Mouse (Mus musculus) stomach, postnatal 0 days (tissue): ENCODE measurements at regions not wholly inside any gene's neighbourhood (a gene's known extent, or its start where the extent isn't known, plus 50 kb on each side); places are given as distances from the start of the nearest gene placed in this dataset.

Experiments
- CTCF ChIP-seq: IDR thresholded peaks from 2 replicates; pipeline ENCODE4 v1.5.1; 2016; ENCODE audit warnings: antibody characterized with exemption, low read depth, mild to moderate bottlenecking, moderate library complexity
- EP300 ChIP-seq: optimal IDR thresholded peaks from 2 replicates; pipeline ENCODE3; 2016; ENCODE audit warnings: antibody characterized with exemption

- no peak for TF ChIP-seq CTCF
- no peak for TF ChIP-seq EP300
Measured at GRCm38 (mm10) chr2:160085999-160086398, 248.0 kb downstream of the Gm826 start.
